Mouse (Mus musculus): ENCODE measurements around the gene Scube3. TPM values are rescaled to one million over a fixed set of nuclear protein-coding genes. Genes with fewer than 3 reads are reported as not detected.

Scube3 gene
- polyA plus RNA-seq, 1 experiment from 2014 or later: 6.9 TPM

GRCm38 (mm10) chr17:28223561-28224391, 81.8 kb downstream of the Scube3 start:
- under 1% methylated on average over 46 of the region's 46 CpGs for WGBS
- Histone ChIP-seq H3K27ac (replicated peaks) (peak overlapping the region; percentile 91), H3K9me3 (replicated peaks) (no peaks in the 10 kb centered on the region), H3K4me1 (peaks cover 34% of the 10 kb centered on the region), H3K4me3 (replicated peaks) (peak overlapping the region; percentile 50), H3K36me3 (peaks cover 7% of the 10 kb centered on the region; the same call in 1 of the 2 replicates), H3K4me2 (replicated peaks) (peak overlapping the region; percentile 92), H3K27me3 (no peaks in the 10 kb centered on the region), H3K9ac (peak overlapping the region; percentile 50)
- ATAC-seq (ENCODE audit: insufficient number of reproducible peaks, low FRiP score, low TSS enrichment, low read depth): peak; percentile 88

Other genes starting within 250 kb of the Scube3 start
- 15.3 and 16.6 TPM in 2 replicates for gene Anks1, start 232.8 kb upstream of the Scube3 start, polyA plus RNA-seq (2015; fragmentation: Nextera tagmentation; extraction: Ambion mirVana)
- 65.5 and 65.9 TPM in 2 replicates for gene Taf11, start 232.3 kb upstream of the Scube3 start, polyA plus RNA-seq (2015; fragmentation: Nextera tagmentation; extraction: Ambion mirVana)
- 4.7 and 9.0 TPM in 2 replicates for gene Tcp11, start 61.5 kb upstream of the Scube3 start, polyA plus RNA-seq (2015; fragmentation: Nextera tagmentation; extraction: Ambion mirVana)
- gene Zfp523, start 35.0 kb downstream of the Scube3 start, polyA plus RNA-seq (2015; fragmentation: Nextera tagmentation; extraction: Ambion mirVana): 43.0 and 44.7 TPM in 2 replicates
- 18.4 and 19.8 TPM in 2 replicates for gene Def6, start 65.6 kb downstream of the Scube3 start, polyA plus RNA-seq (2015; fragmentation: Nextera tagmentation; extraction: Ambion mirVana)
- gene Ppard, start 90.6 kb downstream of the Scube3 start, polyA plus RNA-seq (2015; fragmentation: Nextera tagmentation; extraction: Ambion mirVana): 3.2 and 4.0 TPM in 2 replicates
- 37.6 and 38.5 TPM in 2 replicates for gene Fance, start 171.4 kb downstream of the Scube3 start, polyA plus RNA-seq (2015; fragmentation: Nextera tagmentation; extraction: Ambion mirVana)
- 620 and 681 TPM in 2 replicates for gene Rpl10a, start 186.3 kb downstream of the Scube3 start, polyA plus RNA-seq (2015; fragmentation: Nextera tagmentation; extraction: Ambion mirVana)
- gene Tead3, start 208.7 kb downstream of the Scube3 start, polyA plus RNA-seq (2015; fragmentation: Nextera tagmentation; extraction: Ambion mirVana): 17.9 and 18.8 TPM in 2 replicates
- 5.1 and 5.8 TPM in 2 replicates for gene Tulp1, start 223.1 kb downstream of the Scube3 start, polyA plus RNA-seq (2015; fragmentation: Nextera tagmentation; extraction: Ambion mirVana)